Mouse (Mus musculus): ENCODE results near the gene Hmgb1.
A peak's percentile ranks its signal among the peaks of the same experiment; 100 is the strongest.

Hmgb1 gene

DNA sequence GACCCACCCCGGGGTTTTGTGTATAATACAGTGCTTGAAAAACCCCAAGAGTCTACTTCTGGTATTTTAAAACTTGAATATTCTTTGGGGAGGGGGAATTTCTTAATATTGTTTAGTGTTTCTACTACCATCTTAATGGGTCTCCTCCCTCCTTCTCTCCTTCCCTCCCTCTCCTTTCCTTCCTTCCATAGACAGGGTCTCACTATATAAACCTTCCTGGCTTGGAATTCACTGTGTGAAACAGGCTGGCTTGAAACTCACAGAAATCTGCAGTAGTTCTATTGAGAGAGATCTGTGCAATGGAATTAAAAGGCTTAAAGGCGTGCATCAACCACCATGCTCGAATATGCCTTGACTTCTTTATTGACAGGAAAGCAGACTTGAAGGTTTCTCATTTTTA lies 1.5 kb upstream of the Hmgb1 start:
- no peak for DNase-seq (ENCODE audit: low spot score)

DNA sequence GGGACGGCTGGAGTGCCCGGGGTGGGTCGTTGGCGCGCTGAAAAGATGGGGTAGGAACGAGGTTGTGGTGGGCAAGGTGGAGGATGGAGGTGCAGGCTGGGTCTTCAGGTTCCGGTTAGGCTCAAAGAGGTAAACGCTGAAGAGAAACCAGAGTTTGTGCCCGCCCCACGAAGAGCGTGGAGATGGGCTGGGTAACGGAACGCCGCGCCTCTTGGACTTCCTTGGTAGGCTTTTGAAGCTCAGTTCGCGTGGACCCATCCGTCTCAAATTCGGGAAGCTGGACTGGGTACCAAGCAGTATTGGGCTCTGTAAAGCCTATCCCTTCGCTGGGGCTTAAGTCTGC lies 526 bp upstream of the Hmgb1 start:
- no peak for DNase-seq (ENCODE audit: low spot score)

DNA sequence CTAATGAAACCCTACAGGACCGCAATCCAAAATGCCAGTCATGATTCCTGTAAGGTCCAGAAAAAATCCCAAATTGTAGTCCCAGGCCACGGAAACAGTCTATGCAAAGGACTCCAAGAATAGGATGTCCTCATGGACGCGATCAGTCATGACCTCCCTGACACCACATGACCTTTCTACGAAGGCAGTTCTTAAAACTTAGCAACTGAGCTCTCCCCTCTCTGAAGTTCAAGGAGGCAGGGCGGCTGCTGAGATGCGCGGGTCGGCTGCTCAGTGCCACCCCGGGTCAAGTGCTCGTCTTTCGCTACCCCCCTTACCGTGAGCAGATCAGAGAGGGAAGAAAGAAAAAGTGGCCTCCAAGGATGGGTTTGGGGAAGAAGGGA lies 577 bp downstream of the Hmgb1 start:
- DNase-seq (ENCODE audit: low spot score): no peak

DNA sequence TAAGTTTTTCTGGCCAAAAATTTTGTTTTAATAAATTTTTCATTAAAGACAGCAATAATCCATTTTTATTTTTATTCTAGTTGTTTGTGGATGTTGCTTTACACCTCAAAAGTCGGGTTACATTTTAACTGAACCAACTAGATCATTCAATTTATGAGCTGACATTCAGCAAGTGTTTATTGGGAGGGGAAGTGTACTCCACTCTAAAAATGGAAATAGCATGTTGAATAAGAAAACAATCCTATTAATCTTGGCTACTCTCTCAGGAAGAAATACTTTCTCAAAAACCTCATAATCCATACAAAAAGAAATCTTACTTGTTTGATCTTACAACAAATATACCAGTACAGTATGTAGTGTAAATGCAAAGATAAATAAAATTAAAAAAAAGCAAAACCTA lies 1.2 kb downstream of the Hmgb1 start:
- DNase-seq (ENCODE audit: low spot score): no peak

- DNase-seq (ENCODE audit: low spot score): no peak
These were observed 2.0 kb downstream of the Hmgb1 start for GRCm38 (mm10) chr5:149182186-149182870.

GRCm38 (mm10) chr5:149179826-149180225 lies 4.5 kb downstream of the Hmgb1 start:
- DNase-seq (ENCODE audit: low spot score): no peak

GRCm38 (mm10) chr5:149178095-149178494 lies 6.2 kb downstream of the Hmgb1 start:
- DNase-seq (ENCODE audit: low spot score): no peak

GRCm38 (mm10) chr5:149175736-149176135 lies 8.6 kb downstream of the Hmgb1 start:
- DNase-seq (ENCODE audit: low spot score): no peak

DNA sequence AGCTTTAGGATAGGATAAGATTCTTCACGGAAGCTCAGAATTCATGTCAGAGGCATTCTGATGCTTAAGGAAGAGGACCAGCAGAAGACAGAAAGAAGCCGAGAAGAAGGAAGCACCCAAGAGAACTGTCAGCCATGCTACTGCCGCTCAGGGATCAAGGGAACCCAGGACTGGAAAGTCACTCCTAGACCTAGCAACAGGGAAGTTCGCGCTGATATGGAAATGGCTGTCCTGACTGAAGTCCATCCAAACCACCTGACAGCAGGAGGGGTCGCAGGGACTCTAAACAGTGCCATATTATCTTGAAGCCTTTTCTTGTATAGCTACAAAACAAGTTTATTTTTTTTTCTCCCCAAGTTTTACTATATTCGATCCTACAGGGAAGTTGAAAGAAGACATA lies 9.8 kb downstream of the Hmgb1 start:
- DNase-seq (ENCODE audit: low spot score): no peak

DNA sequence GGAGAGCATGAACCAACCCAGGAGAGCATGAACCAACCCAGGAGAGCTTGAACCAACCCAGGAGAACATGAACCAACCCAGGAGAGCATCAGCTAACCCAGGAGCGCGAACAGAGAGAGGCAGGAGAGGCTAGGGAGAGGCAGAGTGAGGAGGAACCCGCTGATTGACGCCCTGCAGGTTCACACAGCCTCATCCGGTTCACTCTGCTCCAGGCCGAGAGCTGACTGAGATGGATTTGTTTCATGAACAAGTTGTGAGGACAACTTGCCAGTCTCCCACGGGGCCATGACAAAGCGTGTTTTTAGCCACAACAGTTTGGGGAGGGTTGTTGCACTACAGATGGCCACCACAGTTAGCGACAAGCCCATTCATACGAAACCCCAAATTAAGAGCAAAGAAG lies 12.0 kb downstream of the Hmgb1 start:
- DNase-seq (ENCODE audit: low spot score): no peak

DNA sequence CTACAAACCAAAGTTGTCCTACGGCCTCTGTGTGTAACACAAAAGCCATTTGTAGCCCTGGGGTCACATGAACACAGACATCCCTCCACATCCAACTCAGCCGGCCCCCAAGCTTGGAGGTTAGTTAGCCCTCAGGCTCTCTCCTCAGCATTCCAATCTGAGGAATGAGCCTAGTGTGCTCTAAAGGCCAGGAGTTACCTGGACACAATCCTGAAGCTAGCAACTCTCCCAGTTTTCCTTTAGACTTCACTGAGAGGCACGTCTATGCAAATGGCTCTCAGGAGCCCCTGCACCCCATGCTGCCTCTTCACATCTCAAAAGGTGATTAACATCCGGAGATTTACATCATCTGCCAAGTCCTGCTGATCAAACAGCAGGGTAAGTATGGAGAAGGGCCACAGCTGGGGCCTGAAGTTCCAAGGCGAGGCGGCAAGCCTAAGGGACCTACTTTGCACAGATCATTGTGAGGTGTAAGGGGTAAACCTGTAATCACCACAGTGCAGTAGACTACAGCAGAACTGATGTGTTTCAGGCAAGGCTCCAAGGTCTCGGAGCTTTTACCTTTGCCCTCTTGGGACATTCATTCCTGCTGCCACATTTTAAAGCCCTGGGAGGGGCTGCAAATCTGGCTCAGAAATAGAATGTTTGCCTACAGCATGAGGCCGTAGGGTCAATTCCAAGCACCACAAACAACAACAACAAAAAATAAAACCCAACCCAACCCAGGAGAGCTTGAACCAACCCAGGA lies 13.3 kb downstream of the Hmgb1 start:
- DNase-seq (ENCODE audit: low spot score): no peak

DNA sequence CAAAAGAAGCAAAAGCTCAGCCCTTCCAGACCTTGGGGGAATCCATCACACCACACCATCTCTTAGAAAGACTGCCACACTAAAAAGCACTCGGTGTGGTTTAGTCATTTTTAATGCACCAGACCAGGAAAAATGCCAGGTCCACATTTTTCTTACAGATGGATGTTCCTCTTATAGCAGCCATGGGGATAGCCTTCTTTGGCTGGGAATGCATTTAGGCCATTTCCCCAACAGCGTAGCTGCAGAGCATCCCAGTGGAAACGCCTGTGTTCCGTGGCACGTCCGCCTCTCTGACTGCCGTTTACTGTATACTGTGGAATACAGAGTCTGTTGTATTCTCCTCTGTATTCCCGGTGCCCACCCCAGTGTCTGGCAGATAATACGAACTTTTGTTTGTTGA lies 15.5 kb downstream of the Hmgb1 start:
- no peak for DNase-seq (ENCODE audit: low spot score)

DNA sequence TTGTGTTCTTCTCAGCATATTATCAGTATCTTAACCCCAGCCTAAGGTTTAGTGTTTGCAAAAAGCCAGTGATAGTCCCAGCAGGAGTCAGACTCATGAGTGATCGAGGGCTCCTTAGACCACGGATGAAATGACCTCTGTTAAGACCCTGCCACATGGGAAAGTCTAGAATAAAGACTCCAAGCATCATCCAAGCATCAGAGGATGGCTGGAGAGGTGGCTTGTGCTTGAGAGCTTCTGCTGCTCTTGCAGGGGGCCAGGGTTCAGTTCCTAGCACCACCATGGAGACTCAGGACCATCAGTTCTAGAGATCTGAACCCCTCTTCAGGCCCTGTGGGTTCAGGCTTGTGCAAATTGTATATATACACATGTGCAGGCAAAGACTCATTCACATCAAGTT lies 16.2 kb downstream of the Hmgb1 start:
- DNase-seq (ENCODE audit: low spot score): no peak

DNA sequence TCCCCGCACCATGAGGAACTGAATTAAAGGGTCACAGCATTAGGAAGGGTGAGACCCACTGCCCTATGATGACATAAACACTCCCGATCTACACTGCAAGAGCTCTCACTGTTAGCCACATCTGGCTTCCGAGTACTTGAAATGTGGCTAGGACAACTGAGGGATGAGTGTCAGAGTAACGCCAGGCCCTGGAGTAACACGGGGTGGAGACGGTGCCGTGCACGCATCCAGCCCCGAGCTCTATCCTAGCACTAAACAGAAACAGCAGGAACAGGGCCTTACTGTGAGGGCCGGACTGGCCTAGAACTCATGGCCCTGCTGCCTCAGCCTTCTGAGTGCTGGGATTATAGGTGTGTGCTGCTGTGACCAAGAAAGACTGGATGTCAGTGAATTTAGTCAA lies 18.3 kb downstream of the Hmgb1 start:
- no peak for DNase-seq (ENCODE audit: low spot score)

DNA sequence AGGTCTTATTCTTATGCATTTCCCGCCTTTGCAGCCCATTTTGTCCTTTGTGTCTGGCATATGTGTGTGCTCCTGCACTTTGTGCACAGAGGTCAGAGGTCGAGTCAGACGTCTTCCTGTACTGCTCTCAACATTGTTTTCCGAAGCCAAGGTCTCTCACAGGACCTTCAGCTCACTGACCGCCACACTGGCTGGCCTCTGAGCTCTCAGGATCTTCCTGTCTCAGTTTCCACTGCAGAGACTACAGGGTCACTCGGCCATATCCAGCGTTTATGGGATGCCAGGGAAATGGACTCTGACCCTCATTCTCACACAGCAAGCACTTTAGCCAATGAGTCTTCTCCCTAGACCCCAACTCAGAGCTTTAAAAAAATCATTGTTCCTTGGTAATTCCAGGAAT lies 19.4 kb downstream of the Hmgb1 start:
- no peak for DNase-seq (ENCODE audit: low spot score)

- DNase-seq (ENCODE audit: low spot score): no peak
These were observed 21.4 kb downstream of the Hmgb1 start for GRCm38 (mm10) chr5:149162890-149163289.

DNA sequence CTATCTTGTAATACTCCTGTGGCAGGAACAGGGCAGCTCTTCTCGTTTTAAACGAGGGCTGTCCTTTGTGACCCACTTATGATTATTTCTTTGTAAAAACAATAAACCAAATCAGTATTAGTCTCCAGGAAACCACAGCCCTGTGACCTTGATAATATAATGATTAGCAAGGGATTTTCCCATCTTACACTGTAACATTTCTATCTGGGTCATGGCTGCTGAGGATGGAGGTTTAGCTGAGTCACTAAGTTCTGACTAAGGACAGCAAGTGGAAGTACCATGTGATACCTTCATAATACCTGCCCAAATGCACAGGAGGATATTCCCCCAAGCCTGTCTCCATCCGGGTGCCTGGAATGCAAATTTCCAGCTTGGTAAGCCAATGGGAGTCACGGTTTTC lies 23.8 kb downstream of the Hmgb1 start:
- DNase-seq (ENCODE audit: low spot score): no peak

GRCm38 (mm10) chr5:149159021-149159420 lies 25.3 kb downstream of the Hmgb1 start:
- DNase-seq (ENCODE audit: low spot score): no peak

- DNase-seq (ENCODE audit: low spot score): no peak
These were observed 27.3 kb downstream of the Hmgb1 start for GRCm38 (mm10) chr5:149156886-149157563.

DNA sequence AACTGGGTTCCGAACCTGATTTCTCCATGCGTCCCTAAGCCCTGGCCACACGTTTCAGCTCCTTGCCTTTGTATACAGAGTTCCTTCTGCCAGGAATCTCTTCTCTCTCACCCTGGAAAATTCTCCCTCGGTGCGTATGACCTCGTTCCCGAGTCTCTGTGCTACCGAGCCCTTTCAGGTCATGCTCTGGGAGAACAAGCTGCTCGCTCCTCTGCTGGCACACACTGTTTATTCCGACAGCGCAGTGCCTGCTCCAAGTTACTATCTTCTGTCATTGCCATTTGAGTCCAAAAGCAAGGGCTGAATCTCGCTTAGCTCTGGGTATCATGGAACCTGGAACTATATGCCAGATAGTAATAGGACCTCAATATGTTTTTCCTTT lies 31.5 kb downstream of the Hmgb1 start:
- DNase-seq (ENCODE audit: low spot score): peak; percentile 10

DNA sequence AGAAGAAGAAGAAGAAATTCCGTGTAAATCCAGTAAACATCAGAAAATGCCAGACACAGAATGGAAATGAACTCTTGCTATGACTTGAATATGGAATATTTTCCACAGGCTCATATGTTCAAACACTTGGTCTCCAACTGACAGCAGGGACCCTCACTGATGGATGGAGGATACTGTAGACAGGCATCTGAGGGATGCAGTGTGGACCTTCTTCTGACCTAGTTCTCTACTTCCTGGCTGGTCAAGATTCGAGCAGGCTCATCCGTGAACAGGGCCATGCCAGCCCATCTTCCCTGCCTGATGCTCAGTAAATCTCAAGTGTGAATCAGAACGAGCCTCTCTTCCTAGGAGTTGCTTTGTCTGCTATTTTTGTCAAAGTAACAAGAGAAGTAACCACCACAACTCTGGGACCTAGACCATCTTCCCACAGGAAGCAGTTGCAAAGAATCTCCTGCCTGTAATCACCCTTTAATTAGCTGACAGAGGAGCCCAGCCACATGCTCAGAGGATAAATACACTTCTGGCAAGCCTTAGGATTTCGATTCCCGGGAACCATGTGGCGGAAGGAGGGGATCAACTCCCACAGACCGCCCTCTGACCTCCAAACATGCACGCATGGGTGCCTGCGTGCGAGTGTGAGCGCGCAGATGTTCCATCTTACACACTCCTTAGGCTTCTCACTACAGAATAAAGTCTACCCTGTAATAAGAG lies 32.1 kb downstream of the Hmgb1 start:
- DNase-seq (ENCODE audit: low spot score): peak; percentile 15

GRCm38 (mm10) chr5:149150882-149151281 lies 33.4 kb downstream of the Hmgb1 start:
- no peak for DNase-seq (ENCODE audit: low spot score)
